Mouse (Mus musculus): ENCODE data around the gene Cadm2.

Cadm2 gene

GRCm38 (mm10) chr16:67509079-67509478, 111.6 kb downstream of the Cadm2 start:
- DNase-seq (ENCODE audit: low spot score) = no peak

- no peak for DNase-seq (ENCODE audit: low spot score)
Measured at GRCm38 (mm10) chr16:67482542-67482941, 138.2 kb downstream of the Cadm2 start.

DNA sequence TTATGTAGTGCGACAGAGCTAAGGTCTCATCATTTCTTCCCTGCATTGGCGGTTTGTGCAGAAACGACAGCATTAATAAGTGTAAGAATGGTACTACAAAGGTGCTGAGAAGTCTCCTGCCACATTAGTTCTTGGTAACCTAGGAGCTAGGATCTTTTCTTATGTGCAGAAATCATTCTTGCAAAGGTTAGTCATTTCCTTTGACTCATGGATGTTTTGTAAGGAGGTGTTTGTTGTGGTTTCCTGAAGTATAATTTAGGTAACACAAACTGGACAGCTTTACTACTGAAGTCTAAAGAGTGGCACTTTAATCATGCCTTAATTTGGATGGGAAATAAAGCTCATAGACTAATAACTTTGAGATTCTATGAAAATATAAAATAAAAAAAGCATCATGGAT, 153.7 kb downstream of the Cadm2 start:
- no peak for DNase-seq (ENCODE audit: low spot score)

- no peak for DNase-seq (ENCODE audit: low spot score)
Measured at GRCm38 (mm10) chr16:67436301-67436700, 184.4 kb downstream of the Cadm2 start.

- DNase-seq (ENCODE audit: low spot score) = no peak
Measured at GRCm38 (mm10) chr16:67425371-67425770, 195.3 kb downstream of the Cadm2 start.

DNA sequence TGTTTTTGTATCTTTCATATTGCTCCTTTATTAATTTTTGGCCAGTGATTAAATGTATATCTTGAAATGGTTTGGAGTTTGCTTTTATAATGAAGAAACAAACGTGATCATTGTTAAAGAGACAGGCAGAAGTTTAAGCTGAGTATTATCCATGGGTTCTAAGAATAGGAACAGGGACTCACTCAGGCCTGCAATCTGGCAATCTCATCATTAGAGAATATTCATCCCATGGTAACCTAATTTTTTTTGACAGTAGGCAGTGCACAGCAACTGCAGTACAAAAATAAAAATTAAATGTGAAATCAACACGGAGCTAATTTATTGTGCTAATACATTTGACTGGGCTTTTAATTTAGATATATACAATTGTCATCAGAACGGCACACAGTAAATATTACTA, 209.8 kb downstream of the Cadm2 start:
- DNase-seq (ENCODE audit: low spot score) = no peak

- DNase-seq (ENCODE audit: low spot score) = no peak
Measured at GRCm38 (mm10) chr16:67410482-67410881, 210.2 kb downstream of the Cadm2 start.

- no peak for DNase-seq (ENCODE audit: low spot score)
Measured at GRCm38 (mm10) chr16:67367745-67368144, 253.0 kb downstream of the Cadm2 start.

DNA sequence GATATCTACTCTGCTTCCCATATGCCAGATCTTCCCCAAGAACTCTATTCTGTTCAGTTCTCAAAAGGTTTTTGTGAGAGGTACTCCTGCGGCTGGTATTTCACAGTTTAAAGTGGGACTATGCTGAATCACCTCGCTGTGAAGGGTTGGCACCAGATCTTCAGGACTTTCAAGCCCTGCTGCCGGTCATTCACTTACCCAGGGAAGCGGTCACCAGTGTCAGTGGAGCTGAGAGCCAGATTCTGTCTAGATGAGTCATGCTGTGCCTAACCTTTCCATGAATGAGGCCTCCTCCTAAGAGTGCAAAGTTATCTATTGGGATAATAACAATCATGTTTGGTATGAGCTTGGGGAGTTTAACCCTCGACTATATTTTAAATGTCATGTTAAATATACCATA, 272.7 kb downstream of the Cadm2 start:
- no peak for DNase-seq (ENCODE audit: low spot score)

- no peak for DNase-seq (ENCODE audit: low spot score)
Measured at GRCm38 (mm10) chr16:67347561-67347960, 273.1 kb downstream of the Cadm2 start.

- DNase-seq (ENCODE audit: low spot score) = no peak
Measured at GRCm38 (mm10) chr16:67346621-67347290, 274.0 kb downstream of the Cadm2 start.

DNA sequence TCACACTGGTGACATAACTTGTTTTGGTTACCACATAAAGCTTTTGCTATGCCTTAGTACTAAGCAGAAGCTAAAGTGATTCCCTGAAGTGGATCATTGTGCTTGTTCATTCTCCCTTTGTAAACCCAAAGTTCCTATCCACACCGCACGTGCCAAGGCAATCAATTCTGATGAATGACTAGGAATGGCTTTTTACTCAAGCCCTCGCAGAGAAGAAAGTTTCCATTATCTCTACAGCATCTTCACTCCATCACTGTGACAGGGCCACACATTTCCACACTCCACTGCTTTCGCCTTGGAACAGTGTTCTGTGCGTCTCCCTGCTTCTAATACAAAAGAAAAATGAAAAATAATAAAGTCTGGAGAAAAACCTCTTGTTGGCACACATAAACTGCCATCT, 276.5 kb downstream of the Cadm2 start:
- DNase-seq (ENCODE audit: low spot score) = no peak

- DNase-seq (ENCODE audit: low spot score) = no peak
Measured at GRCm38 (mm10) chr16:67311033-67311432, 309.7 kb downstream of the Cadm2 start.

GRCm38 (mm10) chr16:67284664-67285063, 336.0 kb downstream of the Cadm2 start:
- DNase-seq (ENCODE audit: low spot score) = no peak

GRCm38 (mm10) chr16:67243598-67243997, 377.1 kb downstream of the Cadm2 start:
- no peak for DNase-seq (ENCODE audit: low spot score)

- DNase-seq (ENCODE audit: low spot score) = no peak
Measured at GRCm38 (mm10) chr16:67234862-67235261, 385.8 kb downstream of the Cadm2 start.

DNA sequence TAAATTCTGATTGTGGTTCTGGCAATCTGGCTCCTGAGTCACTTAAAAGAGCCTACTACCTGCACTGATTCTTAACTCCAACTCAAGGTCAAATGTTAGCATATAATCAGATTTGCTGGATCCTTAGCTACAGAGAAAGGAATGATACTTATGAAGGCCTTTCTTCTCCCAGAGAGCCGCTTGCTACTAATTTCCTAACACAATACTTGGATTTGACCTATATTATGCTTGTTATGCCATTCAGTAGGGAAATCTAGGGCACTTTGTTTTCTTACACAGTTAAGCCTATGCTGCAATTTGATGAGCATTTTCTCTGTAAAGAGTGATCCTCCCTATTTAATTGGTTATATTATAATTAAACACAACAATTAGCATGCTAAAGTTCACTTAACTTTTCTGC, 394.0 kb downstream of the Cadm2 start:
- DNase-seq (ENCODE audit: low spot score) = no peak

DNA sequence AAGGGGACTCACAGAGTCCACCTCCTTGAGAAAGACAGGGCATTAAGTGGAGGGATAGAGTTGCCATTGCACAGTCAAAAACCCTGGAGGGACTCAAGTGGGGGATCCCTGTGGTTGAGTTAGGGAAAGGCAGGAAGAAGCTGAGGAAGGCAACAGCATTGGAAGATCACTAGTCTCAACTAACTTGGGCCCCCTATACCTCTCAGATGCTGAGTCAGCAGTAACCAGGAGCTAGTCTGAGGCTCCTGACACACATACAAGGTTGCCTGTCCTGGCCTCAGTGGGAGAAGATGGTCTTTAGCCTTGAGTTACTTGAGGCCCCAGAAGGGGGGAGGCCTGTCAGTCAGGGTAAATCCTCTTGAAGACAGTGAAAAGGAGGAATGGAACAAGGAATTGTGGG, 417.4 kb downstream of the Cadm2 start:
- DNase-seq (ENCODE audit: low spot score) = no peak

DNA sequence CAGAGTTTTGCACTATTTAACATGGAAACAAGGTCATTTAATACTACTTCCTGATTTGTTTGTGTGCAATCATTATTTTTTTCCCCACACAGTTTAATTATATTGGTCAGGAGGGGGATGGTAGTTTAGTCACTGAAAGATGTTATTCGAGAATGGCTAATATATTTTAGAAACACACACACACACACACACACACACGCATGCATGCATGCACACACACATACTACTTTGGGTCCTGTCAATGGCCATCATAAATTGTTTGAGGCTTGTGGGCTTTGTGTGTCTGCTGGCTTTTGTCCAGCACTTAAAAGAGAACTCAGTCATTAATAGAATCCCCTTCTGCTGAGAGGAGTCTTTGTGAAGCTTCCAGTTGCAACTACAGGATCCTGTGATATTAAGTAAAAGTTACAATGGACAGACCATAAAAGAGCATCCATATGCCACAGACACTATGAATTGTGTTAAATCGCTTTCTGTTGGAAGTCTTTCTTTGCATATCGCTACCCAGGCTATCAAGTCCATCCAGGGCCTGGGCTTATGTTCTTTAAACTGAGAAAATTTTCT, 427.8 kb downstream of the Cadm2 start:
- DNase-seq (ENCODE audit: low spot score) = no peak

GRCm38 (mm10) chr16:67192395-67192794, 428.3 kb downstream of the Cadm2 start:
- DNase-seq (ENCODE audit: low spot score) = no peak

DNA sequence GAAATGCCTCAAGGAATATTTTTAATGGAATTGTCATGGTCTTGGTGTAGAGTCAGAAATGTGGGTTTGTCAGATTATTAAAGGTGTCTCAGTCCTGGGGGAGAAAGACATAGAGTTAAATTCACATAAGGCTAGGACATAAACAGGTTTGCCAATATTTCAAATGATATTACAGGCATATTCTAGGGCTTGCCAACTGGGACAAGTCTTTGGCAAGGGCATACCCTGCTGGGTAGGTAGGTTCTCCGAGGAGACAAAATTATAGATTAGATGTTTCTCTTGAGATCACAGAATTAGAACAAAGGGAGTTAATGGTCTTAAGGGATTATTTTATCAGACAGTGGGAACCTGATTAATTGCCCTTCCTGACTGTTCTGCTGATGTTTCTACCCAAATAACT, 434.4 kb downstream of the Cadm2 start:
- no peak for DNase-seq (ENCODE audit: low spot score)

GRCm38 (mm10) chr16:67182958-67183357, 437.8 kb downstream of the Cadm2 start:
- DNase-seq (ENCODE audit: low spot score) = no peak

GRCm38 (mm10) chr16:67175386-67175785, 445.3 kb downstream of the Cadm2 start:
- DNase-seq (ENCODE audit: low spot score) = no peak

GRCm38 (mm10) chr16:67162211-67162790, 458.4 kb downstream of the Cadm2 start:
- DNase-seq (ENCODE audit: low spot score) = no peak
